Mouse (Mus musculus) C2C12 (cell line): Measurements from ENCODE around the gene Gm39566. TPM values are rescaled to one million over a fixed set of nuclear protein-coding genes. Genes with fewer than 3 reads are reported as not detected.

Experiments used
- H3K27me3 ChIP-seq: one replicate; pipeline ENCODE4 v1.6.1; 2011; ENCODE audit not compliant: control insufficient read depth, insufficient read depth, insufficient read length
- H3K36me3 ChIP-seq: one replicate; pipeline ENCODE4 v1.6.1; 2011; ENCODE audit not compliant: control insufficient read depth, insufficient read depth
- H3K4me3 ChIP-seq: one replicate; pipeline ENCODE4 v1.5.1; 2011; ENCODE audit warnings: mild to moderate bottlenecking, control low read depth; ENCODE audit not compliant: poor library complexity, insufficient read depth, severe bottlenecking
- H3K79me2 ChIP-seq: one replicate; pipeline ENCODE4 v1.6.1; 2011; ENCODE audit not compliant: control insufficient read depth, insufficient read depth
- H3K79me3 ChIP-seq: one replicate; pipeline ENCODE4 v1.6.1; 2011; ENCODE audit warnings: low read depth, control low read depth
- H3ac ChIP-seq: one replicate; pipeline ENCODE3; 2011; ENCODE audit warnings: low read depth; ENCODE audit not compliant: control insufficient read depth, insufficient read length
- CEBPB ChIP-seq: IDR thresholded peaks from one replicate; pipeline ENCODE4 v1.6.1; 2011; ENCODE audit warnings: low read depth, mild to moderate bottlenecking, control low read depth, moderate library complexity
- CTCF ChIP-seq: IDR thresholded peaks from one replicate; pipeline ENCODE4 v1.5.1; 2011; ENCODE audit not compliant: control insufficient read depth, insufficient read depth, insufficient read length
- FOSL1 ChIP-seq: IDR thresholded peaks from one replicate; pipeline ENCODE4 v1.8.0; 2011; ENCODE audit warnings: mild to moderate bottlenecking, low read length; ENCODE audit not compliant: poor library complexity, insufficient read depth, severe bottlenecking
- MAX ChIP-seq: IDR thresholded peaks from one replicate; pipeline ENCODE4 v1.6.1; 2011; ENCODE audit warnings: mild to moderate bottlenecking, control low read depth
- MYOD1 ChIP-seq: IDR thresholded peaks from one replicate; pipeline ENCODE4 v1.6.1; 2011; ENCODE audit warnings: low read depth; ENCODE audit not compliant: control insufficient read depth, insufficient read length
- MYOG ChIP-seq: IDR thresholded peaks from one replicate; pipeline ENCODE4 v1.6.1; 2011; ENCODE audit not compliant: control insufficient read depth, insufficient read length; ENCODE audit errors: extremely low read depth
- USF1 ChIP-seq: IDR thresholded peaks from one replicate; pipeline ENCODE4 v1.6.1; 2011; ENCODE audit warnings: low read depth, mild to moderate bottlenecking, control low read depth, moderate library complexity
- polyA plus RNA-seq: library from polyadenylated mRNA; unstranded; fragments of >200 nt; fragmentation: generic; extraction: Trizol; gene quantifications from one replicate; pipeline ENCODE4 v1.2.1, GENCODE M21; 2012; ENCODE audit warnings: missing spikeins

Gene Gm39566
- polyA plus RNA-seq, 1 experiment = not detected

GRCm38 (mm10) chr11:69822080-69822479, 7.0 kb upstream of the Gm39566 start, which contains the start of gene Spem1:
Gene Spem1 (minus strand): TSS chr11:69822180.
- Histone ChIP-seq H3K36me3 (peaks cover 2% of the 10 kb centered on the region), H3K79me3 (no peaks in the 10 kb centered on the region), H3K27me3 (no peaks in the 10 kb centered on the region), H3K79me2 (no peaks in the 10 kb centered on the region), H3ac (no peak within 1 kb of the TSS), H3K4me3 (no peak within 1 kb of the TSS)
- TF ChIP-seq CTCF (no peak), MYOG (no peak), CEBPB (no peak), FOSL1 (no peak), MYOD1 (no peak), MAX (no peak), USF1 (no peak)

DNA sequence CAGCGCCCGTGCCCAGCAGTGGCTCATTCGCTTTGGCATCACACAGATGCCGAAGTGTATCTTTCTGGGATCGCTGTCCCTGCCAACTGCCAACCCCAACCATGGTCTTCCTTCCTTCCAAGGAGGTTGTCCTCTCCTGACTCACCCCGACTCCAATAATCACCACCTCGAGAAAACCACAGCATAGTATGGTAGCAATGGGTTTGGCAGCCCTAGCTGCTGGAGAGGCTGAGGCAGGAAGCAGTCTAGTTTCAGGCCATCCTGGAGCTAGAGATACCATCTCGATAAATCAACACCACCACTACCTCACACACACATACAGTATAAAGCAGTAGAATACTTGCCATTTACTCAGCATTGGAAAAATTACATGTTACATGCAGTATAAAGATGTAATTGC, 3.8 kb upstream of the Gm39566 start:
- no peaks in the 10 kb centered on the region for H3K36me3 ChIP-seq
- no peak overlapping the region for H3ac ChIP-seq
- H3K27me3 ChIP-seq = no peaks in the 10 kb centered on the region
- H3K4me3 ChIP-seq = no peak overlapping the region
- TF ChIP-seq CTCF (no peak), USF1 (no peak), MYOD1 (no peak), MYOG (no peak), MAX (no peak), CEBPB (no peak), FOSL1 (no peak)
- no peaks in the 10 kb centered on the region for H3K79me3 ChIP-seq
- no peaks in the 10 kb centered on the region for H3K79me2 ChIP-seq

GRCm38 (mm10) chr11:69818365-69818764, 3.3 kb upstream of the Gm39566 start, which contains the start of gene Spem2:
Gene Spem2 (minus strand): TSS chr11:69818465.
- TF ChIP-seq CTCF (no peak), MAX (no peak), MYOD1 (no peak), USF1 (no peak), MYOG (no peak)
- no peaks in the 10 kb centered on the region for H3K79me2 ChIP-seq
- no peaks in the 10 kb centered on the region for H3K27me3 ChIP-seq
- H3K4me3 ChIP-seq = no peak within 1 kb of the TSS
- H3K79me3 ChIP-seq = no peaks in the 10 kb centered on the region
- H3ac ChIP-seq = no peak within 1 kb of the TSS
- H3K36me3 ChIP-seq = no peaks in the 10 kb centered on the region

- Histone ChIP-seq H3K36me3 (no peaks in the 10 kb centered on the region), H3K4me3 (no peak overlapping the region), H3K79me2 (no peaks in the 10 kb centered on the region), H3K27me3 (peaks cover 4% of the 10 kb centered on the region), H3ac (no peak overlapping the region), H3K79me3 (no peaks in the 10 kb centered on the region)
- TF ChIP-seq MAX = no peak
Measured at GRCm38 (mm10) chr11:69816520-69816919, 1.4 kb upstream of the Gm39566 start.

DNA sequence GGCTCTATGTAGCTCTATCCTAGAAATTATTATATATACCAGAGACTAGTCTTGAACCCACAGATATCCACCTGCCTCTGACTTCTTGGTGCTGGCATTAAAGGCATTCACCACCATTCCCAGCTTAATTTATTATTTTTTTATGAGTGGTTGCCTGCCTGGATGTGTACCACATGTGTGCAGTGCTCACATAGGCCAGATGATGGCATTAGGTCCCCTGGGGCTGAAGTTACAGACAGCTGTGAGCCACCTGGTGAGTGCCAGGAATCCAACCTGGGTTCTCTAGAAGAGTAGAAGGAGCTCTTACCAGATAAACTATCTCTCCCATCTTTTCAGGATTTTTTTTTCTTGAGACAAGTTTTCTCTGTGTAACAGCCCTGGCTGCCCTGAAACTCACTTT, 4.8 kb downstream of the Gm39566 start:
- no peak overlapping the region for H3ac ChIP-seq
- no peak for TF ChIP-seq MYOD1
- H3K79me2 ChIP-seq = no peaks in the 10 kb centered on the region
- no peaks in the 10 kb centered on the region for H3K36me3 ChIP-seq
- peaks cover 9% of the 10 kb centered on the region for H3K27me3 ChIP-seq
- H3K4me3 ChIP-seq = no peak overlapping the region
- no peaks in the 10 kb centered on the region for H3K79me3 ChIP-seq

- no peak overlapping the region for H3ac ChIP-seq
- H3K36me3 ChIP-seq = no peaks in the 10 kb centered on the region
- no peaks in the 10 kb centered on the region for H3K79me2 ChIP-seq
- no peak for TF ChIP-seq MYOG
- TF ChIP-seq USF1 = no peak
- no peak for TF ChIP-seq MYOD1
- no peak for TF ChIP-seq CEBPB
- no peak for TF ChIP-seq MAX
- H3K4me3 ChIP-seq = no peak overlapping the region
- H3K27me3 ChIP-seq = peaks cover 5% of the 10 kb centered on the region
- no peaks in the 10 kb centered on the region for H3K79me3 ChIP-seq
Measured at GRCm38 (mm10) chr11:69807641-69808040, 7.5 kb downstream of the Gm39566 start.

- Histone ChIP-seq H3ac (no peak overlapping the region), H3K36me3 (no peaks in the 10 kb centered on the region), H3K79me2 (no peaks in the 10 kb centered on the region), H3K4me3 (no peak overlapping the region), H3K27me3 (peaks cover 3% of the 10 kb centered on the region), H3K79me3 (no peaks in the 10 kb centered on the region)
- no peak for TF ChIP-seq CTCF
- TF ChIP-seq CEBPB = no peak
- TF ChIP-seq MAX = no peak
- TF ChIP-seq MYOG = no peak
- TF ChIP-seq MYOD1 = no peak
- no peak for TF ChIP-seq USF1
- TF ChIP-seq FOSL1 = no peak
Measured at GRCm38 (mm10) chr11:69806378-69806777, 8.7 kb downstream of the Gm39566 start.
